Mouse (Mus musculus): ENCODE results near the gene Slc23a4.

DNA sequence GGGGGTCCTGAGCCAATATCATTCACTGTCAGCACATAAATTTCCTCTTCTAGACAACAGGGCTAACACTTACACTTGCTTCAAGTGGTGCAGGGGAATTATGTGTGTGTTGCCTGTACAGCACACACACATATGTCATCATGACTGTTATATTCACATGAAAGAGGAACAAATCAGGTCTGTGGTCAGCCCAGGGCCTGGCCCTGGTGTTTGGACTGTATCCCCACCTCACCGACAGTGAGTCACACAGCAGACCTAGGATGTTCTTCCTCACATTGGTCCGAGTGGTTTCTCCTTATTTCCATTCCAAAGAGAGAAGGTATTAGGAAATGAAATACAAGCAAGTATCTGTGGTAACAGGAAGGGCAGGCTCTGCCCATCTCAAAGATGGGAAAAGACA, 23.7 kb downstream of the Slc23a4 start:
- no peak for TF ChIP-seq CTCF (IDR thresholded peaks at IDR 0.05; ENCODE audit: control insufficient read depth, insufficient read depth, low read length)
- no peak for TF ChIP-seq POLR2A (IDR thresholded peaks at IDR 0.05; ENCODE audit: borderline replicate concordance, control insufficient read depth, low read depth, low read length)
